Mouse (Mus musculus) heart, embryonic 16.5 days (tissue): ENCODE data around the gene Hrh1. TPM values are rescaled to one million over a fixed set of nuclear protein-coding genes. Genes with fewer than 3 reads are reported as not detected.

Experiments used
- ATAC-seq: fragments of 200-750 bp; cut with Nextera tagmentation; replicated peaks from 2 replicates; pipeline ENCODE4 v1.8.0; 2017; ENCODE audit warnings: moderate number of reproducible peaks; ENCODE audit not compliant: insufficient read depth, low FRiP score; ENCODE audit errors: extremely low read depth
- H3K27ac ChIP-seq: fragments of 300-500 bp; sonication (generic); 2 replicates; pipeline ENCODE4 v1.5.1; 2014; ENCODE audit warnings: mild to moderate bottlenecking, low read length, control low read depth, moderate library complexity
- H3K27me3 ChIP-seq: fragments of 300-500 bp; sonication (generic); 2 replicates; pipeline ENCODE4 v1.6.1; 2014; ENCODE audit warnings: low read length, mixed read lengths; ENCODE audit not compliant: control insufficient read depth, insufficient read depth
- H3K36me3 ChIP-seq: fragments of 300-500 bp; sonication (generic); 2 replicates; pipeline ENCODE4 v1.6.1; 2014; ENCODE audit not compliant: control insufficient read depth, insufficient read depth
- H3K4me1 ChIP-seq: fragments of 300-500 bp; sonication (generic); 2 replicates; pipeline ENCODE4 v1.6.1; 2014; ENCODE audit warnings: low read length, mixed read lengths; ENCODE audit not compliant: control insufficient read depth, insufficient read depth
- H3K4me2 ChIP-seq: fragments of 300-500 bp; sonication (generic); 2 replicates; pipeline ENCODE4 v1.6.1; 2014; ENCODE audit warnings: low read depth, mild to moderate bottlenecking, control low read depth, low read length
- H3K4me3 ChIP-seq: fragments of 300-500 bp; sonication (generic); 2 replicates; pipeline ENCODE4 v1.5.1; 2014; ENCODE audit warnings: mild to moderate bottlenecking, control low read depth, low read length
- H3K9ac ChIP-seq: fragments of 300-500 bp; sonication (generic); 2 replicates; pipeline ENCODE4 v1.6.1; 2014; ENCODE audit warnings: low read length, control low read depth
- H3K9me3 ChIP-seq: fragments of 300-500 bp; sonication (generic); replicated peaks from 2 replicates; pipeline ENCODE4 v1.6.1; 2016; ENCODE audit warnings: low read length; ENCODE audit not compliant: control insufficient read depth
- WGBS: fragments of 180-500 bp; shearing (Covaris S2); extraction: QIAGEN DNeasy Blood & Tissue Kit; methylation state at CpG from one replicate; pipeline ENCODE4 v1.1.7; 2014; 5-methylcytosine and 5-hydroxymethylcytosine counted together
- polyA plus RNA-seq: library from polyadenylated mRNA; unstranded; fragments of >200 nt; fragmentation: Nextera tagmentation; extraction: Ambion mirVana; gene quantifications from 2 replicates; pipeline ENCODE4 v1.2.1, GENCODE M21; 2015

Hrh1 gene
- polyA plus RNA-seq = not detected in 2 replicates

- Histone ChIP-seq H3K27me3 (peaks cover 45% of the 10 kb centered on the region), H3K9me3 (peaks cover 3% of the 10 kb centered on the region), H3K9ac (0 out of 2 replicates have a peak within 1 kb of the TSS, but pooled peaks have one; percentile 4), H3K4me2 (peak within 1 kb of the TSS; percentile 66), H3K36me3 (no peaks in the 10 kb centered on the region), H3K4me1 (peaks cover 8% of the 10 kb centered on the region; the same call in 1 of the 2 replicates), H3K27ac (no peak within 1 kb of the TSS), H3K4me3 (peak within 1 kb of the TSS; percentile 53)
- ATAC-seq = 0 out of 2 replicates have a peak, but pooled peaks have one; percentile 37
- 1% methylated on average over 56 of the region's 56 CpGs for WGBS
Observed at GRCm38 (mm10) chr6:114397691-114398217, at the start of gene Hrh1. Gene Hrh1 (plus strand): TSS chr6:114397936.

- 47% methylated on average over 4 of the region's 4 CpGs for WGBS
Observed at GRCm38 (mm10) chr6:114354635-114355034, 43.1 kb upstream of the Hrh1 start.

DNA sequence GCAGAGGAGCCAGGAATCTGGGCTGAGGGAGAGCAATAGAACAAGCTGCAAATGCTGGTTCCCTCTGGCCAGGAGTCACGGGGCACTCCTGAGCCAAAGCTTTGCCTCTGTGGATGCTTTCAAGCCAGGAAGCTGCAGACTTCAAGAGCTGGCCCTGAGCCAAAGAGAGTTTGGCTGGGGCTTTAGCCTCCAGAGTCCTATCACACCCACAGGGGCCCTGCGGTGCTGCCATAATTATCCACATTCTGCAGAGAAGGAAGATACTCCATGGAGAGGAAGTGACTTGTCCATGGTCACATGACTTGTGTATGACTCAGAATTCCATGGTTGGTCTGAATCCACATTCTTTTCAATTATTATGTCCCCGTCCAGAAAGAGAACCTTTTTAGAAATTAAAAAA lies 39.6 kb upstream of the Hrh1 start:
- no peaks in the 10 kb centered on the region for H3K4me1 ChIP-seq
- WGBS = 26% methylated on average over 3 of the region's 3 CpGs
- H3K27me3 ChIP-seq = no peaks in the 10 kb centered on the region
- H3K4me2 ChIP-seq = no peak overlapping the region
- no peak overlapping the region for H3K9ac ChIP-seq
- ATAC-seq = peak; percentile 45
- no peak overlapping the region for H3K27ac ChIP-seq
- no peak overlapping the region for H3K4me3 ChIP-seq
- no peaks in the 10 kb centered on the region for H3K36me3 ChIP-seq
- no peaks in the 10 kb centered on the region for H3K9me3 ChIP-seq

More at GRCm38 (mm10) chr6:114354635-114355034, 43.1 kb upstream of the Hrh1 start:
- no peaks in the 10 kb centered on the region for H3K4me1 ChIP-seq
- no peak overlapping the region for H3K4me2 ChIP-seq
- H3K9me3 ChIP-seq = no peaks in the 10 kb centered on the region
- no peak overlapping the region for H3K27ac ChIP-seq
- ATAC-seq = no peak
- H3K36me3 ChIP-seq = no peaks in the 10 kb centered on the region
- no peak overlapping the region for H3K9ac ChIP-seq
- no peak overlapping the region for H3K4me3 ChIP-seq
- H3K27me3 ChIP-seq = no peaks in the 10 kb centered on the region

GRCm38 (mm10) chr6:114362355-114362754 lies 35.4 kb upstream of the Hrh1 start:
- 64% methylated on average over 4 of the region's 4 CpGs for WGBS

GRCm38 (mm10) chr6:114363740-114364139 lies 34.0 kb upstream of the Hrh1 start:
- H3K9me3 ChIP-seq = no peaks in the 10 kb centered on the region
- H3K36me3 ChIP-seq = no peaks in the 10 kb centered on the region
- no peaks in the 10 kb centered on the region for H3K27me3 ChIP-seq
- WGBS = 78% methylated on average over 8 of the region's 8 CpGs
- H3K9ac ChIP-seq = no peak overlapping the region
- no peak overlapping the region for H3K27ac ChIP-seq
- H3K4me1 ChIP-seq = no peaks in the 10 kb centered on the region
- no peak for ATAC-seq
- H3K4me2 ChIP-seq = no peak overlapping the region
- H3K4me3 ChIP-seq = no peak overlapping the region

More at GRCm38 (mm10) chr6:114362355-114362754, 35.4 kb upstream of the Hrh1 start:
- Histone ChIP-seq H3K27me3 (no peaks in the 10 kb centered on the region), H3K27ac (no peak overlapping the region), H3K4me2 (no peak overlapping the region), H3K4me1 (no peaks in the 10 kb centered on the region), H3K36me3 (no peaks in the 10 kb centered on the region), H3K9ac (no peak overlapping the region), H3K9me3 (no peaks in the 10 kb centered on the region), H3K4me3 (no peak overlapping the region)
- ATAC-seq = no peak

- Histone ChIP-seq H3K4me1 (no peaks in the 10 kb centered on the region), H3K9ac (no peak overlapping the region), H3K4me3 (no peak overlapping the region), H3K27me3 (no peaks in the 10 kb centered on the region), H3K4me2 (no peak overlapping the region), H3K27ac (no peak overlapping the region), H3K9me3 (no peaks in the 10 kb centered on the region), H3K36me3 (no peaks in the 10 kb centered on the region)
- 65% methylated on average over 5 of the region's 5 CpGs for WGBS
- ATAC-seq = no peak
Observed at GRCm38 (mm10) chr6:114364734-114365133, 33.0 kb upstream of the Hrh1 start.

GRCm38 (mm10) chr6:114366191-114366590 lies 31.5 kb upstream of the Hrh1 start:
- 61% methylated on average over 5 of the region's 5 CpGs for WGBS

GRCm38 (mm10) chr6:114367681-114368080 lies 30.1 kb upstream of the Hrh1 start:
- no peak overlapping the region for H3K4me3 ChIP-seq

More at GRCm38 (mm10) chr6:114366191-114366590, 31.5 kb upstream of the Hrh1 start:
- H3K9ac ChIP-seq = no peak overlapping the region
- H3K36me3 ChIP-seq = no peaks in the 10 kb centered on the region
- H3K4me1 ChIP-seq = no peaks in the 10 kb centered on the region
- ATAC-seq = no peak
- H3K4me3 ChIP-seq = no peak overlapping the region
- H3K4me2 ChIP-seq = no peak overlapping the region
- no peaks in the 10 kb centered on the region for H3K27me3 ChIP-seq
- no peak overlapping the region for H3K27ac ChIP-seq
- H3K9me3 ChIP-seq = no peaks in the 10 kb centered on the region

GRCm38 (mm10) chr6:114368196-114368595 lies 29.5 kb upstream of the Hrh1 start:
- H3K9me3 ChIP-seq = no peaks in the 10 kb centered on the region
- 71% methylated on average over 6 of the region's 6 CpGs for WGBS
- no peak overlapping the region for H3K27ac ChIP-seq
- no peaks in the 10 kb centered on the region for H3K4me1 ChIP-seq
- H3K9ac ChIP-seq = no peak overlapping the region
- no peak for ATAC-seq
- H3K4me3 ChIP-seq = no peak overlapping the region
- H3K36me3 ChIP-seq = no peaks in the 10 kb centered on the region
- H3K27me3 ChIP-seq = no peaks in the 10 kb centered on the region
- H3K4me2 ChIP-seq = no peak overlapping the region

More at GRCm38 (mm10) chr6:114367681-114368080, 30.1 kb upstream of the Hrh1 start:
- H3K27ac ChIP-seq = no peak overlapping the region
- H3K9me3 ChIP-seq = no peaks in the 10 kb centered on the region
- H3K27me3 ChIP-seq = no peaks in the 10 kb centered on the region
- no peak overlapping the region for H3K4me2 ChIP-seq
- no peaks in the 10 kb centered on the region for H3K36me3 ChIP-seq
- 58% methylated on average over 6 of the region's 6 CpGs for WGBS
- H3K9ac ChIP-seq = no peak overlapping the region
- H3K4me1 ChIP-seq = no peaks in the 10 kb centered on the region
- no peak for ATAC-seq
